Mouse (Mus musculus) stomach, embryonic 14.5 days (tissue): ENCODE measurements around the gene Sp7. TPM values are rescaled to one million over a fixed set of nuclear protein-coding genes. Genes with fewer than 3 reads are reported as not detected.

ENCODE experiments used
- ATAC-seq: fragments of 200-750 bp; cut with Nextera tagmentation; 2 replicates; pipeline ENCODE4 v1.8.0; 2017; ENCODE audit warnings: low read depth, moderate TSS enrichment; ENCODE audit not compliant: insufficient number of reproducible peaks, insufficient read depth, low FRiP score
- H3K27ac ChIP-seq: fragments of 300-500 bp; sonication (generic); 2 replicates; pipeline ENCODE4 v1.5.1; 2014; ENCODE audit warnings: mild to moderate bottlenecking, low read length, moderate library complexity, mixed read lengths
- H3K27me3 ChIP-seq: fragments of 300-500 bp; sonication (generic); 2 replicates; pipeline ENCODE4 v1.6.1; 2014; ENCODE audit warnings: low read length, control low read depth, mixed read lengths; ENCODE audit not compliant: control insufficient read depth, insufficient read depth
- H3K36me3 ChIP-seq: fragments of 300-500 bp; sonication (generic); 2 replicates; pipeline ENCODE4 v1.6.1; 2014; ENCODE audit warnings: mild to moderate bottlenecking, control low read depth, low read length, moderate library complexity, mixed read lengths; ENCODE audit not compliant: control insufficient read depth, insufficient read depth
- H3K4me1 ChIP-seq: fragments of 300-500 bp; sonication (generic); 2 replicates; pipeline ENCODE4 v1.6.1; 2014; ENCODE audit warnings: low read length, control low read depth, mixed read lengths; ENCODE audit not compliant: control insufficient read depth, insufficient read depth
- H3K4me2 ChIP-seq: fragments of 300-500 bp; sonication (generic); replicated peaks from 2 replicates; pipeline ENCODE4 v1.6.1; 2014; ENCODE audit warnings: low read depth, low read length, control low read depth
- H3K4me3 ChIP-seq: fragments of 300-500 bp; sonication (generic); 2 replicates; pipeline ENCODE4 v1.5.1; 2014; ENCODE audit warnings: low read depth, low read length, control low read depth
- H3K9ac ChIP-seq: fragments of 300-500 bp; sonication (generic); replicated peaks from 2 replicates; pipeline ENCODE4 v1.6.1; 2014; ENCODE audit warnings: low read depth, mild to moderate bottlenecking, control low read depth, low read length, moderate library complexity, mixed read lengths
- H3K9me3 ChIP-seq: fragments of 300-500 bp; sonication (generic); 2 replicates; pipeline ENCODE4 v1.6.1; 2016; ENCODE audit warnings: low read depth, low read length, control low read depth; ENCODE audit not compliant: control insufficient read depth
- WGBS: fragments of 180-500 bp; shearing (Covaris S2); extraction: QIAGEN DNeasy Blood & Tissue Kit; methylation state at CpG from one replicate; pipeline ENCODE4 v1.1.7; 2014; 5-methylcytosine and 5-hydroxymethylcytosine counted together
- polyA plus RNA-seq: library from polyadenylated mRNA; unstranded; fragments of >200 nt; fragmentation: Nextera tagmentation; extraction: Ambion mirVana; gene quantifications from 2 replicates; pipeline ENCODE4 v1.2.1, GENCODE M21; 2014

Gene Sp7
- 2.0 and 2.5 TPM in 2 replicates for polyA plus RNA-seq

DNA sequence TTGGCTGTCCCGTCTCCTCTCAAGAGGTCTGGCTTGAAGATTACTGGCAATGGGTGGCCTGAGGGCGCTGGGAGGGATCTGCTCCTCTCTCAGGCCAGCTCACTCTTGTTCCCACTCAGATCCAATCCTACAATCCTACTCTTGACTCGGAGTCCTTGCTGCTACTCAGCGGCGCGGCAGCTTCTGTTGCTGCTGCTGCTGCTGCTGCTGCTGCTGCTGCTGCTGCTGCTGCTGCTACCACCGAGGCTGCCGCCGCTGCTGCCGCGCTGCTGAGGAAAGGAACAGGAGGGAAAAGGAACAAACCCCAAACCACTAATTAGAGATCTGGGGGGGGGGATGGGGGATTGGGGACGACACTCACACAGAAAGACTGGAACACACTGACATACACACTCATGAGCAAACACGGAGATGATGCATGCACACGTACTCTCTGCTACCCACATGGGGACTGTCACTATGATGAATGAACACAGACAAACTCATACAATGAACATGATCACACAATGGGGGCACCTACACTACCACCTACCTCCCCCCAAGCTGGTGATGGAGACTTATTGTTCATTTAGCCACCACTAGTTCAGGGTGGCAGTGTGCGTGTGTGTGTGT lies at the start of gene Sp7:
Gene Sp7, minus strand, starts transcription at position 450 of the 612 bp plus-strand sequence.
- peak within 1 kb of the TSS; percentile 22; the same call in 1 of the 2 replicates for H3K4me3 ChIP-seq
- H3K27me3 ChIP-seq, result no peaks in the 10 kb centered on the region
- H3K9me3 ChIP-seq, result no peaks in the 10 kb centered on the region
- H3K9ac ChIP-seq, result 0 out of 2 replicates have a peak within 1 kb of the TSS, but pooled peaks have one; percentile 14
- peaks cover 30% of the 10 kb centered on the region for H3K4me1 ChIP-seq
- no peak within 1 kb of the TSS for H3K27ac ChIP-seq
- WGBS, result 9% methylated on average over 15 of the region's 15 CpGs
- no peaks in the 10 kb centered on the region for H3K36me3 ChIP-seq
- peak within 1 kb of the TSS; percentile 46 for H3K4me2 ChIP-seq
- ATAC-seq, result no peak

DNA sequence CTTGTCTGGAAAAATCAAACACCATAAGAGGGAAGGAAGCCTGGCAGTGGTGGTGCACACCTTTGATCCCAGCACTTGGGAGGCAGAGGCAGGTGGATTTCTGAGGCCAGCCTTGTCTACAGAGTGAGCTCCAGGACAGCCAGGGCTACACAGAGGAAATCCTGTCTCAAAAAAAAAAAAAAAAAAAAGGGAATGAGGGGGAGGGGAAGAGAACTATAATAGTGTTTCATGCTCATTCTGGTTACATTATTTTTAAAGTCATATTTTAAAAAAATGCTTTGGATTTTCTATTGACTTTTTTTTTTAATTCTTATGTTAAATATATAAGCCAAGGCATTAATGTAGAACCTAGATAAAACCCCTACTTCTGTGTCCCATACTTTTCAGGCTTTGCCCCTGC lies 46.7 kb upstream of the Sp7 start:
- no peak for ATAC-seq
- Histone ChIP-seq H3K4me2 (no peak overlapping the region), H3K9me3 (no peaks in the 10 kb centered on the region), H3K4me1 (peaks cover 14% of the 10 kb centered on the region), H3K9ac (no peak overlapping the region), H3K27me3 (no peaks in the 10 kb centered on the region), H3K36me3 (peaks cover 35% of the 10 kb centered on the region), H3K27ac (no peak overlapping the region), H3K4me3 (no peak overlapping the region)

DNA sequence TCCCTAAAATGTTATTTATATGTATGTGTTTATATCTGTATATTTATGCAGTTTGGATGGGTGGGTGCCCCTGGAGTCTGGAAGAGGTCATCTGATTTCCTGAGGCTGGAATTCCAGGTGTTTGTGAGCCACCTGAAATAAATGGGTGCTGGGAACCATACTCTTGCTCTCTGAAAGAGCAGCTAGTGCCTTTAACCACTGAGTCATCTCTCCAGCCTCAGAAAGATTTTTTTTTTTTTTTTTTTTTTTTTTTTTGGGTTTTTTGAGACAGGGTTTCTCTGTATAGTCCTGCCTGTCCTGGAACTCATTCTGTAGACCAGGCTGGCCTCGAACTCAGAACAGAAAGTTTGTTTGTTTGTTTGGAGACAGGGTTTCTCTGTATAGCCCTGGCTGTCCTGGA lies 44.1 kb upstream of the Sp7 start:
- Histone ChIP-seq H3K4me2 (no peak overlapping the region), H3K4me1 (peaks cover 17% of the 10 kb centered on the region), H3K36me3 (peaks cover 44% of the 10 kb centered on the region), H3K9ac (no peak overlapping the region), H3K9me3 (no peaks in the 10 kb centered on the region), H3K4me3 (no peak overlapping the region), H3K27ac (no peak overlapping the region), H3K27me3 (no peaks in the 10 kb centered on the region)
- no peak for ATAC-seq
- 96% methylated on average over 1 of the region's 1 CpGs for WGBS

DNA sequence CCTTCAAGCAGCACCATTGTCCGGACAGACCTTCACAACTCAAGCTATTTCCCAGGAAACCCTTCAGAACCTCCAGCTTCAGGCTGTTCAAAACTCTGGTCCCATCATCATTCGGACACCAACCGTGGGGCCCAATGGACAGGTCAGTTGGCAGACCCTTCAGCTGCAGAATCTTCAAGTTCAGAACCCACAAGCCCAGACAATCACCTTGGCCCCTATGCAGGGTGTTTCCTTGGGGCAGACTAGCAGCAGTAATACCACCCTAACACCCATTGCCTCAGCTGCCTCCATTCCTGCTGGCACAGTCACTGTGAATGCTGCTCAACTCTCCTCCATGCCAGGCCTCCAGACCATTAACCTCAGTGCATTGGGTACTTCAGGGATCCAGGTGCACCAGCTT lies 42.3 kb upstream of the Sp7 start:
- no peaks in the 10 kb centered on the region for H3K9me3 ChIP-seq
- H3K27me3 ChIP-seq, result no peaks in the 10 kb centered on the region
- H3K27ac ChIP-seq, result no peak overlapping the region
- H3K4me1 ChIP-seq, result peaks cover 17% of the 10 kb centered on the region
- no peak overlapping the region; the same call in 1 of the 2 replicates for H3K4me2 ChIP-seq
- no peak overlapping the region for H3K4me3 ChIP-seq
- H3K9ac ChIP-seq, result no peak overlapping the region
- no peak for ATAC-seq
- H3K36me3 ChIP-seq, result peaks cover 44% of the 10 kb centered on the region
- WGBS, result 99% methylated on average over 3 of the region's 3 CpGs

DNA sequence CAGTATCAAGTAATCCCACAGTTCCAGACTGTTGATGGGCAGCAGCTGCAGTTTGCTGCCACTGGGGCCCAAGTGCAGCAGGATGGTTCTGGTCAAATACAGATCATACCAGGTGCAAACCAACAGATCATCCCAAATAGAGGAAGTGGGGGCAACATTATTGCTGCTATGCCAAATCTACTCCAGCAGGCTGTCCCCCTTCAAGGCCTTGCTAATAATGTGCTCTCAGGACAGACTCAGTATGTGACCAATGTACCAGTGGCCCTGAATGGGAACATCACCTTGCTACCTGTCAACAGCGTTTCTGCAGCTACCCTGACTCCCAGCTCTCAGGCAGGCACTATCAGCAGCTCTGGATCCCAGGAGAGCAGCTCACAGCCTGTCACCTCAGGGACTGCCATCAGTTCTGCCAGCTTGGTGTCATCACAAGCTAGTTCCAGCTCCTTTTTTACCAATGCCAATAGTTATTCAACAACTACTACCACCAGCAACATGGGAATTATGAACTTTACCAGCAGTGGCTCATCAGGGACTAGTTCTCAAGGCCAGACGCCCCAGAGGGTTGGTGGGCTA lies 41.7 kb upstream of the Sp7 start:
- Histone ChIP-seq H3K9me3 (no peaks in the 10 kb centered on the region), H3K9ac (no peak overlapping the region), H3K27me3 (no peaks in the 10 kb centered on the region), H3K27ac (no peak overlapping the region), H3K4me1 (peaks cover 17% of the 10 kb centered on the region), H3K36me3 (peaks cover 39% of the 10 kb centered on the region), H3K4me3 (no peak overlapping the region), H3K4me2 (no peak overlapping the region)
- ATAC-seq, result no peak
- 65% methylated on average over 2 of the region's 2 CpGs for WGBS

DNA sequence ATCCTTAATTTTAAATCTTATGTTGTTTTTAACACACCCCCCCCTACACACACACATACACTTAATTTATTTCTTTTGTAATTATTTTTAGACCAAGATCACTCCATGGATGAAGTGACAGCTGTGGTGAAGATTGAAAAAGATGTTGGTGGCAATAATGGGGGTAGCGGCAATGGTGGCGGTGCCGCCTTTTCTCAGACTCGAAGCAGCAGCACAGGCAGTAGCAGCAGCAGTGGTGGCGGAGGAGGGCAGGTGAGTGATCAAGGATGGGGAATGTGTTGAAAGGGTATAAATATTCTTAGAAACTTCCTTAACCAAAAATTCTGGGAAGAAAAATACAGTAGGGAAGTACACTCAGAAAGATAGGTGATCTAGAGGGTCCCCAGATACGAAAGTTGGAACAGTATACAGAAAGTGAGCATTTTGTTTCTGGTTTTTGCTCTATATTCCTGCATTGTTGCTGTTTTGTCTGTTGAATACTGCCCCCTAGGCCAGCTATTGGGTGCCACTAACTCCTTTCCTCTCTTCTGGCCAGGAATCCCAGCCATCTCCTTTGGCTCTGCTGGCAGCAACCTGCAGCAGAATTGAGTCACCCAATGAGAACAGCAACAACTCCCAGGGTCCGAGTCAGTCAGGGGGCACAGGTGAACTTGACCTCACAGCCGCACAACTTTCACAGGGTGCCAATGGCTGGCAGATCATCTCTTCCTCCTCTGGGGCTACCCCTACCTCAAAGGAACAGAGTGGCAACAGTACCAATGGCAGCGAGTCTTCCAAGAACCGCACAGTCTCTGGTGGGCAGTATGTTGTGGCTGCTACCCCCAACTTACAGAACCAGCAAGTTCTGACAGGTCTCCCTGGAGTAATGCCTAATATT lies 40.9 kb upstream of the Sp7 start:
- no peak overlapping the region for H3K4me2 ChIP-seq
- H3K36me3 ChIP-seq, result peaks cover 37% of the 10 kb centered on the region
- H3K4me1 ChIP-seq, result peaks cover 17% of the 10 kb centered on the region
- no peaks in the 10 kb centered on the region for H3K9me3 ChIP-seq
- no peak overlapping the region for H3K27ac ChIP-seq
- ATAC-seq, result no peak
- no peaks in the 10 kb centered on the region for H3K27me3 ChIP-seq
- no peak overlapping the region for H3K4me3 ChIP-seq
- WGBS, result 91% methylated on average over 10 of the region's 10 CpGs
- H3K9ac ChIP-seq, result no peak overlapping the region

DNA sequence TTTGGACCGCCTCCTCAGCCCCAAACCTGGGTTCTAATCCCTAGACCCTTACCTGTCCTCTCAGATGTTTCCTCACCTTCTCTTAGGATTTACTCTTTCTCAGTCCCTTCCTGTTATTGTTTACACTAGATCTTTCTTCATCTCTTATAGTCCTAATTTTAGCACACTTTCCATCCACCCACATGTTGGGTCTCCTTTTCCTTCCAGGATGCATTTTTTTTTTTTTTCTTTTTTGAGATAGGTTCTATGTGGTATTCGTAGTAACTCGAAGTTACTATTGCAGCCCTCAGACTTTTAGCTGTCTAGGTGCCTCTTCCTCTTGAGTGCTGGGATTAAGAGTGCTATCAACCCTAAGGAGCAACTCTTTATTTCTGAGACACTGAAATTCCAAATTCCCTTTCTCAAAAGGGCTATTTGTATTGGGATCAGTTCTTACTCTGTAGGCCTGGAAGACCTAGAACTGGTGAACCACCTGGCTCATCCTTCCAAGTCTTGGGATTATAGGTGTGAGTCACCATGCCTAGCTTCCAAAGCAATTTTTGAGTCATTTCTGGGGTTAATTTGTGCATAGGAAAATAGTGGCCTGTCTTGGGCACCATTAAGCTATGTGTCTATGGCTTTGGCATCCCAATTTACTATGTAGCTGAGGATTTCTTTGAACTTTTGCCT lies 40.1 kb upstream of the Sp7 start:
- peaks cover 17% of the 10 kb centered on the region for H3K4me1 ChIP-seq
- no peaks in the 10 kb centered on the region for H3K9me3 ChIP-seq
- H3K4me2 ChIP-seq, result peak overlapping the region; percentile 36
- peak overlapping the region; percentile 75 for H3K4me3 ChIP-seq
- peak overlapping the region; percentile 99 for H3K27ac ChIP-seq
- H3K27me3 ChIP-seq, result no peaks in the 10 kb centered on the region
- peak overlapping the region; percentile 85; the same call in 1 of the 2 replicates for H3K9ac ChIP-seq
- ATAC-seq, result no peak
- 14% methylated on average over 3 of the region's 3 CpGs for WGBS
- peaks cover 33% of the 10 kb centered on the region for H3K36me3 ChIP-seq
